Mouse (Mus musculus) left cerebral cortex, postnatal 4 days (tissue): ENCODE results near the gene Olfr1388. TPM values are rescaled to one million over a fixed set of nuclear protein-coding genes. Genes with fewer than 3 reads are reported as not detected.
"Not testable (repeated sequence)": the region's sequence is repeated elsewhere in the genome, so short reads cannot be mapped to it uniquely, and the experiment has no call there.

Experiments used
- DNase-seq: peaks from one replicate; pipeline ENCODE4 v3.0.0-alpha.2; 2022
- intact Hi-C: fragments of 180-260 bp; cut with DNase I; formaldehyde crosslinking; loops from one replicate; pipeline ENCODE4 v1.15.1; 2025
- total RNA-seq, 2 experiments: library from RNA; stranded (reverse); gene quantifications; 2 replicates each; pipeline ENCODE4 v1.2.3; 2021

The Olfr1388 gene
- under 1 TPM; 0.58 to 0.74 TPM for total RNA-seq

DNA sequence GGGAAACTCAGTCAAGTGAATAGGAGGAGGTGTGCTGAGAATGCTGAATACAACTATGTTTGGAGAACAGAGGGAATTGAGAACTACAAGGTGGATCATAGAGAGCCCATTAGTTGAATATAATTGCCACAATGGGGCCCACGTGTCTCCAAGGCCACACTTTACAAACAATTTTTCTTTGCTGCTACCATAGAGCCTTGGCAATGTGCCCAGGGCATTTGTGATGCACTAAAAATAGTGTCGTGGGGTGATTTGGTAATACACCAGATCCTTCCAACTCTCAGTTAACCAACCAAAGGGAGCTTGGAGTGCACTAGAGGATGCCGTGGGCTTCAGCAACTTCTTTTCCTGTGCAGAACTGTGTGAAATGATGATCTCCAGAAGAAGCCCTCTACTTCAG, at the start of gene Olfr1388:
TSS of gene Olfr1388 (plus strand) at position 214 of the 400 bp plus-strand sequence.
- intact Hi-C loops, result no loop called here
- no peak for DNase-seq

DNA sequence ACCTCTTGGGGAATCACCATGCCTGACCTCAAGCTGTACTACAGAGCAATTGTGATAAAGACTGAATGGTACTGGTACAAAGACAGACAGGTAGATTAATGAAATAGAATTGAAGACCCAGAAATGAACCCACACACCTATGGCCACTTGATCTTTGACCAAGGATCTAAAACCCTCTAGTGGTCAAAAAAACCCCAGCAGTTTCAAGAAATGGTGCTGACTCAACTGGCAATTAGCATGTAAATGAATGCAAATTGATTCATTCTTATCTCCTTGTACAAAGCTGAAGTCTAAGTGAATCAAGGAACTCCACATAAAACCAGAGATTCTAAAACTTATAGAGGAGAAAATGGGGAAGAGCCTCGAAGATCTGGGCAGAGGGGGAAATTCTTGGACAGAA, 43.7 kb upstream of the Olfr1388 start:
- DNase-seq, intact Hi-C loops: not testable (repeated sequence)

DNA sequence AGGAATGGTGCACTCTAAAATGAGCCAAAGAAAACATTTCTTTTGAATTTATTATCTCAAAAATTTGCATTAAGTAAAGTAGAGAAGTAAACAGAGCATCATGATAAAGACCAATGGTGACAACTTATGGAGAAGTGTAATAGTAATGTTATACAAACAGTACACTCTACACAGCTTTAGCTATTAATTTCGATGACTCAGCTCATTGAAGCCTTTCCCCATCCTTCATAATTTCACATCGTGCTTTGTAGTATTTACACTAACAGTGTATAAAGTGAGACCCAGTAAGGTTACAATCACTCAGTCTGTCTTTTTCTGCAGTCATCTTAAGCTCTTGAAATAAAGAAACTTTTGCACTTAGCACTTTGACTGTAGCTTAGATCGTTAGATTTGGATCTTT, 29.6 kb upstream of the Olfr1388 start:
- intact Hi-C loops, result no loop called here
- no peak for DNase-seq

DNA sequence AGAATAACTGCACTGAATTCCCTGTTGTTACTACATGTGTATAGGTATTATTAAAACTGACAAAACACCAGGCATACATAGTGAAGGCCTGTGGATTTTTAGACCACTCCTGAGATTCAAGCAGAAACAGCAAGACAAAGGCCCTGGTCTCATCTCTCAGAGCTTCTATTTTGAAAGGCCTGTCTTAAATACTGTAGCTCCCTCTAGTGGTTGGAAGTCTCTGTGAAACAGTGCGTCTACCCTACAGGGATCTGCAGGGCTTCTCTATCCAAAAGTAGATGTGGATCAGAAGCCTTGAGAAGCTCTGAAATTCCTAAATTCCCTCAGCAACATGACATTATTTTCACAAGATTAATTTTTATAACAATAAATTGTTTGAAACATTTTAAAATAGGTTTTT, 25.9 kb upstream of the Olfr1388 start:
- intact Hi-C loops, result no loop called here
- no peak for DNase-seq

DNA sequence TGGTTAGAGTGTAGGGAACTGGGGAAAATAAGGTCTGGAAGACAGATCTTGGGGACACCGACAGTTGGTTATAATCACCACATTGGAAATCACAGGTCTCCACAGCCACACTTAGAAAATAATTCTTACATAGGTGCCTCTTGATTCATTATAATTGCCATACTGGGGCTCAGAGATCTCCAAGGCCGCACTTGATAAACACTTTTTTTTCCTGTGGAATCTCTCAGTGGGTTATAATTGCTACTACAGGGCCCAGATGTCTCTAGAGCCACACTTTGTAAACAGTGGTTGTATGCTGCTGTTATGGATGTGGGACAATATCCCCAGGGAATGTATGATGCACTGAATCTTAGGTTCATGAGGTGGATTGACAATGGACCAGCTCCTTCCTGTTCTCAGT, 13.7 kb upstream of the Olfr1388 start, which contains the start of gene Olfr1389:
TSS of gene Olfr1389 (plus strand) at position 301 of the 400 bp plus-strand sequence.
- intact Hi-C loops, result no loop called here
- DNase-seq, result no peak

DNA sequence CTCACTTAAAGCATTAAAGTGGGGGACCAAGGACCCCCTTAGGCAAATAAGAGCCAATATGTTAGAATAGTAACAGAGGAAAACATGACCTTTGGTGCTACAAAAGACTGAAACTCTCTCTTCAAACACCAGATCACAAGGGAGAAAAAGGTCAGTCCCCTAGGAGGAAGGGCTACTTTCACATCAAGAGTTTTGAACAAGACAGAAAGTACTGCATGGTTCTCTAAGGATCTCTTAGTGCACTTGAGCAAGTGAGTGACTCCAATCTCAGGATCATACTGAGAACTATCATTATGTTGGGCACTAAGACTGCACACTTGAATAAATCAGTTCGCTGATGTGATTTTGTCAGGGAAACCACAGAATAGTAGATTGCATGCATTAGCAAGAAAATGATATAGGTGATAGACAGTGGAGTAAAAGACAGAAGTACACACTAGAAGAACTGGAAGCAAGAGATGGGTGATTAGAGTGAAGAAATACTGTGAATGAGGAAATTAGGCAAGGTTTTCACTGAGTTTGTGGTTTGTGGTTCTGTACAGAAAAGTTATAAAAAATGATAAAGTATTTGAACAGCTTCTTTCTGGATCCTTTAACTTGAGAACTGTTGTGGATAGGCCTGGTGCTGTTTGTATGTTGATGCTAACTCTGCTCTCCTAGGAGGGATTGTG, 11.0 kb upstream of the Olfr1388 start:
- intact Hi-C loops, result no loop called here

DNA sequence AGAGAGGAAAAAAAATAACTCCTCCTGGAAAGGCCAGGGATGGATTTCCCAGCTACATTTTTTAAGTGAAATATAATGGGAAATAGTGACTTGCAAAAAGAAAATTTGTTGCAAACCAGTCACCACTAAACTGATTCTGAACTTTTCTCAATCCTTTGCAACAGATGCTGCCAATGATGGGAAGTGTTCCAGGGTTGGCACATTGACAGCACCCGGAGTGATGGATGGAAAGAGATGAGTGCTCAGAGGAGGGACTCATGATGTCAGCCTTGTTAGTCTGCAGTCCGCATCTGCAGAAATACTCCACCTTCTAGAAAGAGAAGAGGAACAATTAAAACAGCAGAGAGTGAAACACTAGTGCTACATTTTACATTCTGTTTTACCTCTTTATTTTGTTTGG, 6.8 kb upstream of the Olfr1388 start:
- DNase-seq, result peak; percentile 47
- intact Hi-C loops, result no loop called here

More for the DNA sequence above, 11.0 kb upstream of the Olfr1388 start:
- no peak for DNase-seq

DNA sequence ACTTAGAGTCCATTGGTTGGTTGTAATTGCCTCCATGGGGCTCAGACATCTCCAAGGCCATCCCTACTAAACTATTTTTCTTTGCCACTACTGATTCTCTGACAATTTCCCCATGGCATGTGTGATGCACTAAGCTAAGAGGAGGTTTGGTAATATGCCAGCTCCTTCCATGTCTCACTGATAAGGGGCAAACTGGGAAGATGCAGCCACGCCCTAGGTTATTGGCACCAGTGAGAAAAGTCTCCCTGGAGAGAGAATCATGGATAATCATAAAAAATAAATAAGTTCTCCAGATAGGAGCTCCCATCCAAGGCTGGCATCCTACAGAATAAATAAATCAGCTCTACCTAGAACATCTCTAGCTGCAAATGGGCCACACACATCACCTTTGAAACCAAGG, 18.6 kb downstream of the Olfr1388 start, which contains the start of gene Olfr1387:
TSS of gene Olfr1387 (plus strand) at position 301 of the 400 bp plus-strand sequence.
- DNase-seq, result no peak
- intact Hi-C loops, result no loop called here

DNA sequence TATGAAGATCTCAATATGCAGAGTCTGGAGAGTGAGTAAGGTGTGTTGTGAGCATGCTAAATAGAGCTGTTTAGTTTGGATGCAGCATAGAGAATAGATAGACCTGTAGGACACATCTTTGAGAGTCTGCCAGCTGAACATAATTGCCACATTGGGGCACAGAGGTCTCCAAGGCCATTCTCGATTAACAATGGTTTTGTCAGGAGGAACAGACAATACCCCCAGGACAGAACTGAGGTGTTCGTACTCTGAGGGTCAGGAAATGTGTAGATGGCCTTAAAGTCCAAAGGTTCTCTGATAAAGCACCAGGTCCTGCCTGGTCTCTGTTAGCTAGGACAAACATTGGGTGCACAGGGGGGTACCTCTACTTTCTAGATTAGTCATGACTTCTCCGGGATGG, 28.3 kb downstream of the Olfr1388 start, which contains the start of gene Olfr1386:
TSS of gene Olfr1386 (plus strand) at position 301 of the 400 bp plus-strand sequence.
- DNase-seq, intact Hi-C loops: not testable (repeated sequence)

DNA sequence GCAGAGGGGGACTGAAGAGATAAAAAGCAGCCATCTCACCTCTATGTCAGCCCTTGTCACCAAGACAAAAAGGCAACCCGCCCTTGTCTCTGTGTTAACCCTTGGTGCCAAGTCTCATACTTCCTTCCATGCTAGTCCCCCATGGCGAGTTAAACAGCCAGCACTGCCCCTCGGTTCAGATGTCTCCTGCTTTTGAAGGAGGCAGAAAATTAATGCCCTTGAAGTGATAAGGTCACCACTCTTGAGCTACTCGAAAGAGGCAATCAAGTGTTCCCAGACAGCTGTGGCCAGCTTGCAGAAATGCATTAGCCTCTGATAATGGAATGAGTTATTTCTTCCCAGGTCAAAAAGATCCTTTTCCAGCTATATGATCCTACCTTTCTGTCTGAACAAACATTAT, 49.5 kb downstream of the Olfr1388 start:
- DNase-seq, result no peak
- intact Hi-C loops, result no loop called here

DNA sequence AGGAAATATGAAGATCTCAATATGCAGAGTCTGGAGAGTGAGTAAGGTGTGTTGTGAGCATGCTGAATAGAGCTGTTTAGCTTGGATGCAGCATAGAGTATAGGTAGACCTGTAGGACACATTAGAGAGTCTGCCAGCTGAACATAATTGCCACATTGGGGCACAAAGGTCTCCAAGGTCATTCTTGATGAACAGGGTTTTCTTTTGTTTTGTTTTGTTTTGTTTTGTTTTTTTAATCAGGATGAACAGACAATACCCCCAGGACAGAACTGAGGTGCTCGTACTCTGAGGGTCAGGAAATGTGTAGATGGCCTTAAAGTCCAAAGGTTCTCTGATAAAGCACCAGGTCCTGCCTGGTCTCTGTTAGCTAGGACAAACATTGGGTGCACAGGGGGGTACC, 52.3 kb downstream of the Olfr1388 start, which contains the start of gene Olfr1385:
TSS of gene Olfr1385 (plus strand) at position 301 of the 400 bp plus-strand sequence.
- DNase-seq, intact Hi-C loops: not testable (repeated sequence)

Other genes with a start within 250 kb of the Olfr1388 start
- gene Btnl9, start 249.5 kb upstream of the Olfr1388 start, total RNA-seq, result under 1 TPM; 0.40 to 0.70 TPM
- 10 to 100 TPM; 47.3 to 50.4 TPM for gene Zfp62, start 233.3 kb upstream of the Olfr1388 start, total RNA-seq
- 10 to 100 TPM; 54.4 to 58.7 TPM for gene Mgat1, start 192.4 kb upstream of the Olfr1388 start, total RNA-seq
- under 1 TPM in 1 of 2 experiments, not detected in 1; 0.48 TPM for gene Olfr1393, start 158.3 kb upstream of the Olfr1388 start, total RNA-seq
- gene Olfr1392, start 151.3 kb upstream of the Olfr1388 start, total RNA-seq, result under 1 TPM in 1 of 2 experiments, not detected in 1; 0.34 TPM
- not detected for gene Olfr10, start 131.9 kb upstream of the Olfr1388 start, total RNA-seq
- gene Olfr1391, start 113.9 kb upstream of the Olfr1388 start, total RNA-seq, result not detected
- not detected for gene Olfr1390, start 101.4 kb upstream of the Olfr1388 start, total RNA-seq
- not detected for gene Olfr1389, start 13.6 kb upstream of the Olfr1388 start, total RNA-seq
- not detected for gene Olfr1387, start 18.7 kb downstream of the Olfr1388 start, total RNA-seq
- gene Olfr1386, start 28.4 kb downstream of the Olfr1388 start, total RNA-seq, result not detected
- not detected for gene Olfr1385, start 52.4 kb downstream of the Olfr1388 start, total RNA-seq
- not detected for gene Olfr1384, start 70.1 kb downstream of the Olfr1388 start, total RNA-seq
- gene Olfr1383, start 83.0 kb downstream of the Olfr1388 start, total RNA-seq, result under 1 TPM in 1 of 2 experiments, not detected in 1; 0.56 TPM
- gene Olfr1382, start 91.6 kb downstream of the Olfr1388 start, total RNA-seq, result not detected
- gene Olfr1381, start 106.8 kb downstream of the Olfr1388 start, total RNA-seq, result not detected
- not detected for gene Olfr1380, start 120.3 kb downstream of the Olfr1388 start, total RNA-seq
- gene Flt4, start 172.6 kb downstream of the Olfr1388 start, total RNA-seq, result 1 to 10 TPM; 3.8 to 4.2 TPM
- gene Scgb3a1, start 227.0 kb downstream of the Olfr1388 start, total RNA-seq, result not detected